Mouse (Mus musculus): ENCODE data around the gene Fbxw11.

GRCm38 (mm10) chr11:32681192-32681795 is 38.8 kb downstream of the Fbxw11 start:
- TF ChIP-seq CTCF (IDR thresholded peaks at IDR 0.05; ENCODE audit: borderline replicate concordance, control insufficient read depth, extremely low read depth, insufficient read depth, low read length, poor library complexity) = no peak
- no peak for TF ChIP-seq POLR2A (IDR thresholded peaks at IDR 0.05; ENCODE audit: control insufficient read depth, extremely low read depth, insufficient read depth, low read length, poor library complexity)

Measured in thymus, adult 2 months (tissue).